Mouse (Mus musculus) left cerebral cortex, postnatal 14 days (tissue): ENCODE measurements at regions not wholly inside any gene's neighbourhood (a gene's known extent, or its start where the extent isn't known, plus 50 kb on each side); places are given as distances from the start of the nearest gene placed in this dataset.

ENCODE experiments used
- DNase-seq, 2 experiments: peaks; one replicate each; pipeline ENCODE4 v3.0.0; 2021 to 2022; ENCODE audit warnings: low spot score in 2 of 2, mixed read lengths in 1 of 2
- intact Hi-C: fragments of 180-260 bp; cut with DNase I; formaldehyde crosslinking; loops from one replicate; pipeline ENCODE4 v1.15.1; 2025

DNA sequence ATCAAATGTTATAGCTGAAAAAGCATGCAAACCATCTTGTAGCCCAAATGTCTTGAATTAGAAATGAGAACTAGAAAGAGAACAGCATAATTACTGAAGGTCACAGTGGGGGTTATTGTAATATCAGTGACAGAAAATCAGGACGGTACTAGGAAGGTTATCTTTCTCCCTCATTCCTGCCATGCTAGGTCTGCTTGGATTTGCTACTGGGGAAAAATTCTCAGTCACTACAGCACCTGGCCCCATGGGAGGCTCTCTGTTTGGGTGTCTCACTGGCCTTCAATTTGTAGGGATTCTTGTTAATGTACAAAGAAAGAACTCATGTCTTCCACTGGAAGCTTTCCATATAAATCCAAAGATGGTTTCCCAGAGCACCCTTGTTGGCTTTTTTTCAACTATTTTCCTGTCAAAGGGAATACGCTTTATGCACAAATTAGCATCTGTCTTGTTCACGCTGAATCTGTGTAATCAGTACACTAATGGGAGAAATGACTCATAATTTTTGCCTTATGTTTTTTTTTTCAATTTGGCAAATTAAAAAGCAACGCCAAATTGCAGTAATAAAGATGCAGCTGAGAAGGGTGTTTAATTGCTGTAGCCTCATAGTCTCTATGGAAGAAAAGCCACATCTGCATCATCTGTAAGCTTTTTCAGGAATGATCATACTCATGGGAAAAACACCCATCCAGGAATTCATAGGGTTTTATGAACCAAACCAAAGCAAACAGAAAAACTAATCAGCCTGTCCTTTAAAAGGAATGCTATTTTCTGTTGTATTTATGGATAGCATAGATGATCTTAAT is 290.2 kb upstream of the Arhgef26 start:
- DNase-seq = no peak
- intact Hi-C loops = no loop called here

DNA sequence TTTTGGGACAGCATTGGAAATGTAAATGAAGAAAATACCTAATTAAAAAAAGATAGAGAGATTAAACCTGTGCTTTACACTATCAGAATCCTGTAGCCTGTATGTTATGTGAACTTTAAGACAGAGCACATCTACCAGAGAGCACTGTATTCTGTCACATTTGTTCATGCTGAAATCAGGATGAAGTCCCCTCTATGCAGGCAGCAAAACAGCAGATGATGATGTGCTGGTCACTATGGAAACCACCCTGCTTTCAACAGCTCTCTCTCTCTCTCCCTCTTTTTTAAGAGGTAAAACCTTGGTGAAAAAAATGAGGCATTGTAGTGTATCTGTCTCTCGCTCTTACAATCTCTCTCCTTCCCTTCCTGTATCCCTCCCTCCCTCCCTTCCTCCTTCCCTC is 283.9 kb upstream of the Arhgef26 start:
- DNase-seq = peak; percentile 10 to 44
- intact Hi-C loops = no loop called here

DNA sequence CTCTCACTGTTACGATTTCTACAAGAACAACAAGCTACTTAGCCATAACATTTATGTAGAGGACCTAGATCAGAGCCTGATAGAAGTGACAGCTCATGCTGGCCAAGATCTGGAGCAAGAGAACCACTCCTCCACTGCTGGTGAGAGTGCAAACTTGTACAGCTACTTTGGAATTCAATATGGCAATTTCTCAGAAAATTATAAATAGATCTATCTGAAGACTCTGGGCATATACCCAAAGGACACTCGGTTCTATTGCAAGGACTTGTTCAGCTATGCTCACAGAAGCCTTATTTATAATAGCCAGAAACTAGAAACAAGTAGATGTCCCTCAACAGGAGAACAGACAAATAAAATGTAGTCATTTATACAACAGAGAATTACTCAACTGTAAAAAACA is 259.6 kb upstream of the Arhgef26 start:
- intact Hi-C loops = no loop called here
- DNase-seq = no peak

DNA sequence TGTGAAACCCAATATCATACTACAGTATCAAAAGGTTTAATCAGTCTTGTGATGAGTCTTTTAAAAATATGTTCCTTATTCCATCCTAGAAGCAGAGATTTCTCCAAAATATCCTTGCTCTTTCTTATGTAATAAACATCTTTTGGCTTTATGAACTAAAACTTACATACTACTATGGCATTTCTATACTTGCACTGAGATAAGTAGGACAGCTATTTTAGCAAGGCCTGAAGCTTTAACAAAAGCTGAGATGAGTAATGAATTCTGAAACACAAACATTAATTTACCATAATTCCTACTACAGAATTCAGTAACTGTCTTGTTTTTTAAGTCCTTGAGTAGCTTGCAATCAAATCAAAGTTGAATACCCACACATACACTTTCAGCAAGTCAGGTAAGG is 252.6 kb upstream of the Arhgef26 start:
- DNase-seq = no peak
- intact Hi-C loops = no loop called here

DNA sequence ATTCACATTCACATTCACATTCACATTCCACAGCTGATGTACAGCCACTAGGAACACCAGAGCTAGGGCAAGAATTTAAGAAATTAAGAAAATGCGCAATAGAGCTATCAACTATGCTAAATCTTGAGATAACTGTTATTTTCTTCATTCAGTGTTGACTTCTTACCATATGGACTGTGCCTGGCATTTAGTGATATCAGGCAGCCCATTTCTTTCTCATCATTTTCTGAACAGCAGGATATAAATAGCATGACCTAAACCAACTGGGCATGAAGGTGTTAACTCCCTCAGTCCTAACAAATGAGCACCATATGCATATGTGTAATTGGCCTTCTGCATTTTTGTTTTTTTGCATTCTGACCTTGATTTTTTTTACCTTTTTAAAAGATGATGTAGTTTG is 250.9 kb upstream of the Arhgef26 start:
- intact Hi-C loops = no loop called here
- DNase-seq = no peak

DNA sequence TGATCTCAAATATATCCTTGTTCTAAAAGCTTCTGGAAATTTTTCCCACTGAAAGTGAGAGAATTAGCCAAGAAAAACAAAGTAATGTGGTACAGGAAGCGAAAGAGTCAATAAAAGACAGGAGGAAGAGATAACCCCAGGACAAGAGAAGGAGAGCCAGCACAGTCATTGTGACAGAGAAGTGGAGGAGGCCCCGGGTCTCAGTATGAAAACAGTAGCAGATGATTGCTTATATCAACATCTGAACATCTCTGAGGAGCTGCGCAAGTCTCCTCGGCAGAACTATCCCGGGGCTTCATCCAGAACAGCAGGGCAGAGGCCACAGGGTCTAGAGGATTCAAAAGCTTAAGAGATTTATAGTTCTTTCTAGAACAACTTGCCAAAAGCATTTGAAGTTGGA is 235.0 kb upstream of the Arhgef26 start:
- intact Hi-C loops = no loop called here
- no peak for DNase-seq

DNA sequence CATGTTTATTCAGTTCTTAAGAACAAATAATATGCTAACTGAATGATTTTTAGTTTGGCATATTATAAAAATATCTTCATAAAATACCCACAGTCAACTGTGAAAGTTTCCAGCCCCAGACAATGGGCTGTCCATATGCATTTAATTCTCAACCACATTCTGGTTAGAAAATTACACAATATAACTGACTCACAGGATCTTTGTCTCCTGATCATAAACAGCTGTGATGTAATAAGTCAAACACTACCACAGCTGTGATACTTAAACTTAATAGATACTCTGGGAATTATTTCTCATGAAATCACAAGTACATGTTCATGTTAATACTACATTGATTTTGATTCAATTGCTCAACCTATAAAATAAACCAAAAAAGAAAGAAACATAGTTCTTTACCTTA is 234.3 kb upstream of the Arhgef26 start:
- DNase-seq = no peak
- intact Hi-C loops = no loop called here

DNA sequence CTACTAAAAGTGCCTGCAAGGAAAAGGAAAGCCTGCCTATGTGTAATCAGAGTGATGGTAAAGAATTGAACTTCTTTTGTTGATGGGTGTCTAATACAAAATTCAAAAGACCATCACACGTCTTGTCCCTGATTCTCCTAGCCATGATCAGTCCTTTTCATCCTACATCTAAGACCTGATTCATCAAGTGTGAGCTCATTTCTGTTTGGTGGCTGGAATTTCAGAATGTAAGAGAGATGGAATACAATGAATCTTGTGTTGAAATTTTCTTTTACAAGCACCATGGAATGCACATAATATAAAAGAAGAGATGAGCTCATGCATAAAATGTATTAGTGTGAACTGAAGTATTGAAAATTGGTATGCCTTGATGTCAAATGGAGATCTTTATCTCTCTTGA is 233.6 kb upstream of the Arhgef26 start:
- intact Hi-C loops = no loop called here

DNA sequence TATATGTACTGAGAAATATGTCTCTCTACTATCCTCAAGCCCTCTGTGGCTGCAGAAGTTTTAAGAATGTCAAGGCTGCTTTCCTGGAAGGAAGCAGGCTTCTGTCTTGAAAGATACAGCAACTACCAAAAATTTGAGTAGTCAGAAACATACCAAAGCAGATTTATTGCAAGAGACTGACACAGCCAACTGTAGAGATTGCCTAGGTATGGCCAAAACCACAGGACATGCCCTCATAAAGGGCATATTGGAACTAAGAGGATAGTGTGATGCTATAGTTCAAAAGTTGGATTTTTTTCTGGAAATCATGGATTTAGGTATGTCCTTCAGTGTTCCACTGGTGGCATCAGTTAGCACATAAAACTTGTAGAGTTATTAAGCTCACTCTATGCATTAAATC is 230.8 kb upstream of the Arhgef26 start:
- intact Hi-C loops = no loop called here
- DNase-seq = no peak

More for the DNA sequence above, 233.6 kb upstream of the Arhgef26 start:
- DNase-seq = no peak
